In the genomic region with DNA sequence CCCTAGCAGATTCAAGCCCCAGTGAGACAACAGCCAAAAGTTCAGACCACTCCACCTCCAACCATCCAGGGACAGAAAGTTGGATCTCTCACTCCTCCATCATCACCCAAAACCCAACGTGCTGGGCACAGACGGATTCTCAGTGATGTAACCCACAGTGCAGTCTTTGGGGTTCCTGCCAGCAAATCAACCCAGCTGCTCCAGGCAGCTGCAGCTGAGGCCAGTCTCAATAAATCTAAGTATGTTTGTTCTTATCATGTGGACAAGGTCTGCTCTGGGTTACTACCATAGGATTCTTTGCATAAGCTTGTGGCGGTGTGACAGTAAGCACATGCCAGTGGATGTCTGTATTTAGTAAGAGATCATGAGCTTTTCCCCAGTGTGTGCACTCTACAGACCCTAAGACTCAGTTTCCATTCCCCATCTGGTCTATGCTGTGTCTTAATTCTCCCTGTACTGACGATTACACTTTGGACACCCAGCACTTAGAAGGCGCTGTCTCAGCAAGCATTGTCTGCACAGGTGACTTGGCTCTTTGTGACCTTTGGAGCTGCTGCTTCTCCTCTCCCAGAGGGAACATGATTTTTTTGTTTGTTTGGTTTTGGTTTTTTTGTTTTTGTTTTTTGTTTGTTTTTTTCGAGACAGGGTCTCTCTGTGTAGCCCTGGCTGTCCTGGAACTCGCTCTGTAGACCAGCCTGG, we compare ENCODE assay signal across 23 mouse cellular contexts. TPM values are rescaled to one million over a fixed set of nuclear protein-coding genes. Genes with fewer than 3 reads are reported as not detected.
A peak's percentile ranks its signal among the peaks of the same experiment; 100 is the strongest.
DNase-seq lines count a peak whose midpoint lies in the region; ATAC-seq and TF ChIP-seq lines count a peak whose summit lies in the region.
"Had no signal": no experiment of that assay in that cellular context is flagged by ENCODE, and none has a peak within 500 bp of the region (broad histone marks: within the 10 kb centered on the region; RNA-seq: fewer than 3 reads in every experiment).

No protein-coding gene starts in this region.

- WGBS in intestine, postnatal 0 days, result 75% methylated on average over 7 of the region's 7 CpGs
- 88% methylated on average over 7 of the region's 7 CpGs for WGBS in intestine, embryonic 16.5 days
- WGBS in small intestine, adult 2 months, result 78% methylated on average over 7 of the region's 7 CpGs

- peak overlapping the region; percentile 24 for H3K27ac ChIP-seq in intestine, postnatal 0 days (ENCODE audit: low read depth, low read length)
- H3K27ac ChIP-seq in intestine, embryonic 16.5 days (ENCODE audit: low read length), result no peak overlapping the region
- H3K27ac ChIP-seq in small intestine, adult 2 months (ENCODE audit: insufficient read depth, low read depth, low read length), result peak overlapping the region; percentile 21; the same call in 1 of the 2 replicates
- H3K27ac ChIP-seq: embryonic facial prominence, embryonic 15.5 days; forebrain, embryonic 10.5 days; forebrain, embryonic 15.5 days; gastrocnemius, adult 2 months; heart, adult 2 months; heart, embryonic 15.5 days; hindbrain, embryonic 10.5 days; hindbrain, embryonic 14.5 days had no signal

- no peaks in the 10 kb centered on the region for H3K9me3 ChIP-seq in intestine, postnatal 0 days (ENCODE audit: control insufficient read depth)
- H3K9me3 ChIP-seq in intestine, embryonic 16.5 days (ENCODE audit: control insufficient read depth, low read length), result no peaks in the 10 kb centered on the region
- H3K9me3 ChIP-seq: embryonic facial prominence, embryonic 15.5 days; forebrain, embryonic 10.5 days; forebrain, embryonic 15.5 days; heart, embryonic 15.5 days; hindbrain, embryonic 10.5 days had no signal

- no peak overlapping the region for H3K4me3 ChIP-seq in intestine, postnatal 0 days (ENCODE audit: low read depth, low read length)
- H3K4me3 ChIP-seq in intestine, embryonic 16.5 days (ENCODE audit: low read length), result no peak overlapping the region
- no peak overlapping the region for H3K4me3 ChIP-seq in small intestine, adult 2 months (ENCODE audit: low read depth, low read length)
- H3K4me3 ChIP-seq: embryonic facial prominence, embryonic 15.5 days; erythroblast, embryonic 14.5 days; forebrain, embryonic 10.5 days; forebrain, embryonic 15.5 days; gastrocnemius, adult 2 months; heart, adult 2 months; heart, embryonic 15.5 days; hindbrain, embryonic 10.5 days had no signal

- no peak overlapping the region for H3K4me2 ChIP-seq in intestine, postnatal 0 days (replicated peaks; ENCODE audit: low read depth)
- H3K4me2 ChIP-seq in intestine, embryonic 16.5 days (ENCODE audit: low read depth, low read length), result no peak overlapping the region
- H3K4me2 ChIP-seq: embryonic facial prominence, embryonic 15.5 days; forebrain, embryonic 15.5 days; heart, embryonic 11.5 days; heart, embryonic 15.5 days; hindbrain, embryonic 14.5 days had no signal

- H3K36me3 ChIP-seq in intestine, postnatal 0 days (ENCODE audit: control insufficient read depth, insufficient read depth), result peaks cover 65% of the 10 kb centered on the region
- peaks cover 6% of the 10 kb centered on the region for H3K36me3 ChIP-seq in intestine, embryonic 16.5 days (ENCODE audit: control insufficient read depth, insufficient read depth, low read length)
- peaks cover 57% of the 10 kb centered on the region for H3K36me3 ChIP-seq in small intestine, adult 2 months (ENCODE audit: control insufficient read depth, insufficient read depth, low read length)

- H3K4me1 ChIP-seq in intestine, postnatal 0 days (replicated peaks; ENCODE audit: control insufficient read depth, insufficient read depth, low read length), result no peaks in the 10 kb centered on the region
- no peaks in the 10 kb centered on the region for H3K4me1 ChIP-seq in intestine, embryonic 16.5 days (ENCODE audit: control insufficient read depth, insufficient read depth, low read length)
- peaks cover 3% of the 10 kb centered on the region; the same call in 1 of the 2 replicates for H3K4me1 ChIP-seq in small intestine, adult 2 months (ENCODE audit: control insufficient read depth, insufficient read depth, insufficient read length, low read length)
- H3K4me1 ChIP-seq: embryonic facial prominence, embryonic 15.5 days; forebrain, embryonic 10.5 days; forebrain, embryonic 15.5 days; heart, embryonic 15.5 days; hindbrain, embryonic 10.5 days had no signal

- intact Hi-C loops in heart, postnatal 10 days (cut with DNase I), result no loop called here

- no peak overlapping the region for H3K9ac ChIP-seq in intestine, postnatal 0 days (ENCODE audit: low read depth, low read length)
- no peak overlapping the region for H3K9ac ChIP-seq in intestine, embryonic 16.5 days (ENCODE audit: low read depth, low read length)
- H3K9ac ChIP-seq: embryonic facial prominence, embryonic 15.5 days; forebrain, embryonic 15.5 days; heart, embryonic 15.5 days; hindbrain, embryonic 14.5 days had no signal

- H3K27me3 ChIP-seq in intestine, postnatal 0 days (replicated peaks; ENCODE audit: control insufficient read depth, insufficient read depth, low read length), result no peaks in the 10 kb centered on the region
- H3K27me3 ChIP-seq in intestine, embryonic 16.5 days (replicated peaks; ENCODE audit: control insufficient read depth, insufficient read depth, low read length), result no peaks in the 10 kb centered on the region
- H3K27me3 ChIP-seq in small intestine, adult 2 months (ENCODE audit: control insufficient read depth, insufficient read depth, low read length), result no peaks in the 10 kb centered on the region
- H3K27me3 ChIP-seq: embryonic facial prominence, embryonic 15.5 days; forebrain, embryonic 15.5 days; heart, embryonic 15.5 days had no signal

- TF ChIP-seq CTCF in intestine, postnatal 0 days (IDR thresholded peaks at IDR 0.05; ENCODE audit: low read depth), result no peak
- TF ChIP-seq CTCF in small intestine, adult 2 months (IDR thresholded peaks at IDR 0.05; ENCODE audit: extremely low read depth, insufficient read length, insufficient replicate concordance, low read depth, low read length), result no peak

- TF ChIP-seq POLR2A in small intestine, adult 2 months (IDR thresholded peaks at IDR 0.05; ENCODE audit: low read depth, low read length), result no peak

- peak; percentile 38 to 42 for DNase-seq in kidney, postnatal 36 days
- no peak for DNase-seq in kidney, postnatal 4 days
- peak; percentile 38 for DNase-seq in brain, adult 2 months (ENCODE audit: low read depth, low spot score)
- DNase-seq in heart, postnatal 10 days, result no peak
- DNase-seq: adrenal gland, adult 8-10 months; adrenal gland, postnatal 36 days; cerebellum, adult 11 months; cerebellum, adult 8-10 months; cerebellum, postnatal 14 days; embryo, embryonic 11 days; gastrocnemius, adult 2 months; heart, adult 2 months had no signal

- no peak for ATAC-seq in intestine, postnatal 0 days
- ATAC-seq in intestine, embryonic 16.5 days, result no peak
- ATAC-seq: forebrain, embryonic 15.5 days had no signal

RNA-seq across cellular contexts. Expression of gene Nfu1, which starts 44.9 kb away (rescaled TPM):
- 75.6 and 81.8 TPM in 2 replicates for polyA plus RNA-seq in intestine, postnatal 0 days (2015; fragmentation: Nextera tagmentation; extraction: Ambion mirVana)
- 110 and 114 TPM in 2 replicates for polyA plus RNA-seq in intestine, embryonic 16.5 days (2015; fragmentation: Nextera tagmentation; extraction: Ambion mirVana)
- polyA plus RNA-seq in small intestine, adult 2 months (2012; rRNA removed), result 12.9 and 36.3 TPM in 2 replicates
- 10 to 100 TPM; 72.8 to 77.8 TPM for total RNA-seq in heart, postnatal 10 days (2021)

Comparison
In these comparisons a context has a peak if more than half of its experiments do, and no peak if none do; other contexts are left out.
1. DNase-seq: peak in kidney, postnatal 36 days (2 of 2) and brain, adult 2 months (single experiment); none in kidney, postnatal 4 days (0 of 2) and heart, postnatal 10 days (0 of 2).